In genomic region chrX:10257774-10258173, GRCm38 (mm10) we compare ENCODE assay signal across 30 mouse cellular contexts. TPM values are rescaled to one million over a fixed set of nuclear protein-coding genes. Genes with fewer than 3 reads are reported as not detected.
DNase-seq lines count a peak whose midpoint lies in the region; ATAC-seq and TF ChIP-seq lines count a peak whose summit lies in the region.
"Had no signal": no experiment of that assay in that cellular context is flagged by ENCODE, and none has a peak within 500 bp of the region (broad histone marks: within the 10 kb centered on the region; RNA-seq: fewer than 3 reads in every experiment).

No protein-coding gene starts in this region.

- H3K9ac ChIP-seq in heart, postnatal 0 days (replicated peaks; ENCODE audit: low read depth, low read length): no peak overlapping the region
- H3K9ac ChIP-seq in lung, postnatal 0 days (replicated peaks; ENCODE audit: low read depth): no peak overlapping the region
- H3K9ac ChIP-seq in hindbrain, postnatal 0 days (replicated peaks; ENCODE audit: low read length): no peak overlapping the region
- H3K9ac ChIP-seq: embryonic facial prominence, embryonic 12.5 days; embryonic facial prominence, embryonic 15.5 days; forebrain, postnatal 0 days; heart, embryonic 13.5 days; hindbrain, embryonic 14.5 days had no signal

- no peak overlapping the region for H3K4me2 ChIP-seq in heart, postnatal 0 days (ENCODE audit: low read depth, low read length)
- no peak overlapping the region for H3K4me2 ChIP-seq in lung, postnatal 0 days (replicated peaks; ENCODE audit: low read depth, low read length)
- H3K4me2 ChIP-seq in hindbrain, postnatal 0 days (ENCODE audit: low read depth, low read length): no peak overlapping the region
- H3K4me2 ChIP-seq: embryonic facial prominence, embryonic 12.5 days; embryonic facial prominence, embryonic 15.5 days; heart, embryonic 13.5 days; hindbrain, embryonic 14.5 days had no signal

- TF ChIP-seq EP300 in heart, postnatal 0 days (IDR thresholded peaks at IDR 0.05; ENCODE audit: low read depth): peak; percentile 66; the same call in 1 of the 2 replicates
- peak; percentile 87 for TF ChIP-seq EP300 in lung, postnatal 0 days (IDR thresholded peaks at IDR 0.05)

- no peak for TF ChIP-seq CTCF in gastrocnemius, adult 2 months (IDR thresholded peaks at IDR 0.05)
- TF ChIP-seq CTCF in heart, postnatal 0 days (IDR thresholded peaks at IDR 0.05; ENCODE audit: low read depth): no peak
- no peak for TF ChIP-seq CTCF in lung, postnatal 0 days (IDR thresholded peaks at IDR 0.05)
- no peak for TF ChIP-seq CTCF in hindbrain, postnatal 0 days (IDR thresholded peaks at IDR 0.05; ENCODE audit: low read depth)

- no peaks in the 10 kb centered on the region for H3K27me3 ChIP-seq in heart, postnatal 0 days (ENCODE audit: control insufficient read depth, insufficient read depth, low read length)
- H3K27me3 ChIP-seq in lung, postnatal 0 days (replicated peaks; ENCODE audit: insufficient read depth, low read length): no peaks in the 10 kb centered on the region
- no peaks in the 10 kb centered on the region for H3K27me3 ChIP-seq in hindbrain, postnatal 0 days (ENCODE audit: insufficient read depth, low read length)
- H3K27me3 ChIP-seq: embryonic facial prominence, embryonic 12.5 days; embryonic facial prominence, embryonic 15.5 days; heart, embryonic 13.5 days had no signal

- intact Hi-C loops in gastrocnemius, adult 2 months (cut with DNase I): no loop called here
- intact Hi-C loops in heart, postnatal 14 days (cut with DNase I): loop anchor here (5.0 kb wide), 1 partner anchor 230 kb away; the partner anchor contains the start of gene Tspan7

- H3K36me3 ChIP-seq in heart, postnatal 0 days (replicated peaks; ENCODE audit: control insufficient read depth, insufficient read depth, low read length): no peaks in the 10 kb centered on the region
- H3K36me3 ChIP-seq in lung, postnatal 0 days (ENCODE audit: insufficient read depth, low read length): no peaks in the 10 kb centered on the region
- H3K36me3 ChIP-seq in hindbrain, postnatal 0 days (ENCODE audit: insufficient read depth, low read length): no peaks in the 10 kb centered on the region
- H3K36me3 ChIP-seq: embryonic facial prominence, embryonic 12.5 days; embryonic facial prominence, embryonic 15.5 days; heart, embryonic 13.5 days had no signal

- no peak for DNase-seq in gastrocnemius, adult 2 months
- no peak for DNase-seq in gastrocnemius, adult 18-20 months (ENCODE audit: low spot score)
- DNase-seq in heart, postnatal 0 days (ENCODE audit: low spot score): peak; percentile 22
- no peak for DNase-seq in heart, postnatal 14 days
- DNase-seq in lung, postnatal 0 days (ENCODE audit: low spot score): peak; percentile 53
- DNase-seq in lung, adult 18-20 months: no peak
- DNase-seq in hindbrain, postnatal 0 days (ENCODE audit: low spot score): no peak
- DNase-seq: adrenal gland, adult 8-10 months; adrenal gland, postnatal 36 days; cerebellum, adult 11 months; cerebellum, adult 2 months; cerebellum, adult 9-11 months; cerebellum, postnatal 25 days; forebrain, postnatal 0 days; gastrocnemius, postnatal 10 days; gastrocnemius, postnatal 36 days; heart, postnatal 4 days had no signal

- no peaks in the 10 kb centered on the region for H3K9me3 ChIP-seq in heart, postnatal 0 days (replicated peaks; ENCODE audit: control insufficient read depth, low read length)
- H3K9me3 ChIP-seq in lung, postnatal 0 days (ENCODE audit: low read length): no peaks in the 10 kb centered on the region
- H3K9me3 ChIP-seq in hindbrain, postnatal 0 days (ENCODE audit: low read length): no peaks in the 10 kb centered on the region
- H3K9me3 ChIP-seq: embryonic facial prominence, embryonic 12.5 days; embryonic facial prominence, embryonic 15.5 days; heart, embryonic 13.5 days had no signal

- H3K27ac ChIP-seq in gastrocnemius, adult 2 months: peak overlapping the region; percentile 76
- H3K27ac ChIP-seq in heart, postnatal 0 days (ENCODE audit: low read depth): peak overlapping the region; percentile 61
- H3K27ac ChIP-seq in lung, postnatal 0 days (ENCODE audit: low read length): no peak overlapping the region; the same call in 1 of the 2 replicates
- H3K27ac ChIP-seq in brown adipose tissue, adult 24 weeks (replicated peaks; ENCODE audit: low read depth, low read length): peak overlapping the region; percentile 96
- no peak overlapping the region for H3K27ac ChIP-seq in hindbrain, postnatal 0 days
- H3K27ac ChIP-seq: embryonic facial prominence, embryonic 12.5 days; embryonic facial prominence, embryonic 15.5 days; heart, embryonic 13.5 days; hindbrain, embryonic 14.5 days had no signal

- no peak overlapping the region for H3K4me3 ChIP-seq in gastrocnemius, adult 2 months
- no peak overlapping the region for H3K4me3 ChIP-seq in heart, postnatal 0 days (ENCODE audit: low read depth, low read length)
- H3K4me3 ChIP-seq in lung, postnatal 0 days (ENCODE audit: low read depth, low read length): no peak overlapping the region
- no peak overlapping the region for H3K4me3 ChIP-seq in brown adipose tissue, adult 24 weeks (ENCODE audit: insufficient read depth, low read depth, low read length)
- no peak overlapping the region for H3K4me3 ChIP-seq in hindbrain, postnatal 0 days (ENCODE audit: low read length)
- H3K4me3 ChIP-seq: embryonic facial prominence, embryonic 12.5 days; embryonic facial prominence, embryonic 15.5 days; heart, embryonic 13.5 days had no signal

- 50% methylated on average over 1 of the region's 1 CpGs for WGBS in heart, postnatal 0 days
- 72% methylated on average over 1 of the region's 1 CpGs for WGBS in lung, postnatal 0 days
- WGBS in hindbrain, postnatal 0 days: 82% methylated on average over 1 of the region's 1 CpGs

- H3K4me1 ChIP-seq in heart, postnatal 0 days (ENCODE audit: control insufficient read depth, insufficient read depth): no peaks in the 10 kb centered on the region
- no peaks in the 10 kb centered on the region for H3K4me1 ChIP-seq in lung, postnatal 0 days (ENCODE audit: insufficient read depth, low read depth, low read length)
- no peaks in the 10 kb centered on the region; the same call in 1 of the 2 replicates for H3K4me1 ChIP-seq in brown adipose tissue, adult 24 weeks (ENCODE audit: control insufficient read depth, insufficient read depth, insufficient read length, low read length)
- no peaks in the 10 kb centered on the region for H3K4me1 ChIP-seq in hindbrain, postnatal 0 days (ENCODE audit: insufficient read depth, low read length)
- H3K4me1 ChIP-seq: embryonic facial prominence, embryonic 12.5 days; embryonic facial prominence, embryonic 15.5 days; heart, embryonic 13.5 days had no signal

- ATAC-seq in heart, postnatal 0 days (ENCODE audit: insufficient read depth, low read depth): peak; percentile 39; the same call in 1 of the 2 replicates
- ATAC-seq in lung, postnatal 0 days: peak; percentile 72
- ATAC-seq in hindbrain, postnatal 0 days: no peak
- ATAC-seq: activated CD4-positive, CD25-positive, alpha-beta regulatory T cell, adult 4 months; forebrain, postnatal 0 days had no signal

RNA-seq across cellular contexts. Expression of gene Otc, which starts 5.7 kb away (rescaled TPM):
- not detected for total RNA-seq in gastrocnemius, adult 2 months (2021)
- total RNA-seq in gastrocnemius, adult 18-20 months (2021): under 1 TPM in 1 of 2 experiments, not detected in 1; 0.17 TPM
- not detected in 2 replicates for total RNA-seq in heart, postnatal 0 days (2014; rRNA removed; ENCODE audit: low replicate concordance)
- polyA plus RNA-seq in heart, postnatal 0 days (2015; fragmentation: Nextera tagmentation; extraction: Ambion mirVana): not detected in 2 replicates
- not detected for total RNA-seq in heart, postnatal 14 days (2021)
- 0.17 TPM in 1 of 2 replicates, not detected in the other for polyA plus RNA-seq in lung, postnatal 0 days (2015; fragmentation: Nextera tagmentation; extraction: Ambion mirVana)
- not detected in 2 replicates for polyA plus RNA-seq in brown adipose tissue, adult 24 weeks (2012; ENCODE audit: insufficient read depth, insufficient read length, missing spikeins)
- total RNA-seq in hindbrain, postnatal 0 days (2014; rRNA removed): not detected in 2 replicates
- 0.13 TPM in 1 of 2 replicates, not detected in the other for polyA plus RNA-seq in hindbrain, postnatal 0 days (2015; fragmentation: Nextera tagmentation; extraction: Ambion mirVana)
- total RNA-seq: adrenal gland, postnatal 36 days; common myeloid progenitor, adult 5-6 weeks; ES-E14; forebrain, postnatal 0 days; gastrocnemius, postnatal 36 days; granulocyte monocyte progenitor cell, adult 5-6 weeks; heart, postnatal 4 days had no signal
- polyA plus RNA-seq: activated CD4-positive, CD25-positive, alpha-beta regulatory T cell, adult 4 months; cerebellum, adult 2 months; embryonic facial prominence, embryonic 12.5 days; embryonic facial prominence, embryonic 15.5 days; forebrain, embryonic 11.5 days; forebrain, embryonic 14.5 days; forebrain, postnatal 0 days; frontal cortex, adult 2 months; hindbrain, embryonic 11.5 days; hindbrain, embryonic 14.5 days had no signal

RNA-seq across cellular contexts. Expression of gene Rpgr, which starts 41.1 kb away (rescaled TPM):
- 1 to 10 TPM; 1.4 to 1.7 TPM for total RNA-seq in gastrocnemius, adult 2 months (2021)
- total RNA-seq in gastrocnemius, adult 18-20 months (2021): 1 to 10 TPM; 1.4 to 1.6 TPM
- total RNA-seq in heart, postnatal 0 days (2014; rRNA removed; ENCODE audit: low replicate concordance): 3.4 and 12.7 TPM in 2 replicates
- polyA plus RNA-seq in heart, postnatal 0 days (2015; fragmentation: Nextera tagmentation; extraction: Ambion mirVana): 7.4 and 7.6 TPM in 2 replicates
- total RNA-seq in heart, postnatal 14 days (2021): 1 to 10 TPM; 3.5 to 4.3 TPM
- polyA plus RNA-seq in lung, postnatal 0 days (2015; fragmentation: Nextera tagmentation; extraction: Ambion mirVana): 8.0 and 8.9 TPM in 2 replicates
- polyA plus RNA-seq in brown adipose tissue, adult 24 weeks (2012; ENCODE audit: insufficient read depth, insufficient read length, missing spikeins): 5.0 and 5.2 TPM in 2 replicates
- 13.2 and 17.9 TPM in 2 replicates for total RNA-seq in hindbrain, postnatal 0 days (2014; rRNA removed)
- 22.3 and 22.9 TPM in 2 replicates for polyA plus RNA-seq in hindbrain, postnatal 0 days (2015; fragmentation: Nextera tagmentation; extraction: Ambion mirVana)

Comparison
In these comparisons a context has a peak if more than half of its experiments do, and no peak if none do; other contexts are left out.
1. DNase-seq: peak in heart, postnatal 0 days (single experiment) and lung, postnatal 0 days (single experiment); none in gastrocnemius, adult 2 months (single experiment), gastrocnemius, adult 18-20 months (single experiment), heart, postnatal 14 days (0 of 2), lung, adult 18-20 months (0 of 2) and hindbrain, postnatal 0 days (single experiment).
2. H3K27ac ChIP-seq: peak in gastrocnemius, adult 2 months (single experiment), heart, postnatal 0 days (single experiment) and brown adipose tissue, adult 24 weeks (single experiment); none in lung, postnatal 0 days (single experiment) and hindbrain, postnatal 0 days (single experiment).